Mouse (Mus musculus): ENCODE measurements at regions not wholly inside any gene's neighbourhood (a gene's known extent, or its start where the extent isn't known, plus 50 kb on each side); places are given as distances from the start of the nearest gene placed in this dataset.
"Not testable (repeated sequence)": the region's sequence is repeated elsewhere in the genome, so short reads cannot be mapped to it uniquely, and the experiment has no call there.

DNA sequence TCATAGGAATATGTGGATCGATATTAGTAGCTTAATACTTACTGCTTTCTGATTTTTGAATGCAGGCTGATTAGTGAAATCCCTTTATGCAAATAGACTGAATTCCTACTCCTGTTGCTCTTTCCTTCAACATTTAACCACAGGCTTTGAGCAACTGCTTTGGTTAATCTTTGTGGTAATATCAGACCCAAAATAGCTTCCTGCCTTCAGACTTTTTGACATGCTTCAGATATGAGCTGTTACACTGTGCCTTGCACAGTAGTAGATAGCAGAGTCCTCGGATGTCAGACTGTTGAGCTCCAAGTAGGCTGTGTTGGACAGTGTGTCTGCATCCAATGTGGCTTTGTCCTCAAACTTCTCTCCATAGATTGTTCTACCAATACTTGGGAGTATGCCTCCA is 1020.6 kb downstream of the Adam6a start:
- DNase-seq (ENCODE audit: low read depth, low spot score), result no peak

- no peak for DNase-seq (ENCODE audit: low read depth, low spot score)
These were observed 1039.7 kb downstream of the Adam6a start for GRCm38 (mm10) chr12:114583371-114583770.

DNA sequence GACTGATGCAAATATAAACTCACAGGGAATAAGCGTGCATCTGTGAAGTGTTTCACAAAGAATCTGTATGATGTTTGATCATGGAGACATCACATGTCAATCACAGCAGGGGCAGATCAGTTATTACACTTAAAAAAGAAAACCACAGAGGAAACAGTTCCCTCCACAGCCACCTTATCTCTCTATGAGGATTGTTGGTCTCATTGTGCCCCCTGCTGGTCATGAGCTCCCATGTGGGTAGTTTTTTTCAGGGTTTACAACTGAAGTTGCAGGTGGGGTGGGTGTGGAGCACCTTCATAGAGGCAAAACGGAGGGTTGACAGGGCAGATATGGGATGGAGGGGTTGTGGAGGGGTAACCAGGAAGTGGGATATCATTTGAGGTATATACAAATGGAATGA is 1043.5 kb downstream of the Adam6a start:
- peak; percentile 14 for DNase-seq (ENCODE audit: low read depth, low spot score)

GRCm38 (mm10) chr12:114597672-114598071 is 1054.0 kb downstream of the Adam6a start:
- DNase-seq (ENCODE audit: low read depth, low spot score), result no peak

GRCm38 (mm10) chr12:114609171-114609570 is 1065.5 kb downstream of the Adam6a start:
- no peak for DNase-seq (ENCODE audit: low read depth, low spot score)

GRCm38 (mm10) chr12:114612108-114612507 is 1068.4 kb downstream of the Adam6a start:
- no peak for DNase-seq (ENCODE audit: low read depth, low spot score)

GRCm38 (mm10) chr12:114615179-114615578 is 1071.5 kb downstream of the Adam6a start:
- no peak for DNase-seq (ENCODE audit: low read depth, low spot score)

GRCm38 (mm10) chr12:114615712-114616111 is 1072.0 kb downstream of the Adam6a start:
- DNase-seq (ENCODE audit: low read depth, low spot score), result no peak

GRCm38 (mm10) chr12:114641089-114641488 is 1097.4 kb downstream of the Adam6a start:
- no peak for DNase-seq (ENCODE audit: low read depth, low spot score)

GRCm38 (mm10) chr12:114646372-114646771 is 1102.7 kb downstream of the Adam6a start:
- DNase-seq (ENCODE audit: low read depth, low spot score), result no peak

DNA sequence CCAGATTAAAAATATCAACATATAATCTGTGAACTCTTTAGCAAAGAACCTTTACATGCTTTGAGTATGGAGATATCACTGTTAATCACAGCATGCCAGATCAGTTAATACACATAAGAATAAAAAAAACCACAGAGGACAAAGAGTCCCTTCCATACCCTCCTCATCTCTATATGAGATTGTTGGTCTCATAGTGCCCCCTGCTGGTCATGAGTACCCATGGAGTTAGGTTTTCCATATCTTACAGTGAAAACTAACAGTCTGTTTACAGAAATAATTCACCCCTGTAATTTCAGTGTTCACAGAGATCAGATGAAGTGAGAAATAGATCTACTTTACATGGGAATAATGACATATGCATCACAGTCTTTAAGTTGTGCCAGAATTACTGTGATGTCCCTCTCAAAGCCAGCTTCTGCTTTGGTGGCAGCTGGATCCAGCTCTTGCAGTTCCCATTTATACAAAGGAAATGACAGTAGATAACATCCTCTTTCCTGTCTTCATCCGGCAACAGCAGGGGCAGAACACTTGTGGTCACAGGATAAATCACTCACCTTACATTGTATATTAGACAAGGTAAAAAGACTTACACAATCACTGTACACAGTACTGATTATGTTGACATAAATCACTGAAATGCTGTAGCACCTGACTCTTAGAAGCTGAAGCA is 1106.9 kb downstream of the Adam6a start:
- DNase-seq (ENCODE audit: low read depth, low spot score), result not testable (repeated sequence)

- DNase-seq (ENCODE audit: low read depth, low spot score), result not testable (repeated sequence)
These were observed 1113.4 kb downstream of the Adam6a start for GRCm38 (mm10) chr12:114657134-114657533.

Data from 3T3-L1 (cell line).